Mouse (Mus musculus) liver, embryonic 14.5 days (tissue): Measurements from ENCODE around the gene Gm3248.
"Not testable (repeated sequence)": the region's sequence is repeated elsewhere in the genome, so short reads cannot be mapped to it uniquely, and the experiment has no call there.

ENCODE experiments used
- CTCF ChIP-seq: IDR thresholded peaks from 2 replicates; pipeline ENCODE4 v1.5.1; 2016; ENCODE audit warnings: antibody characterized with exemption, low read depth, control low read depth
- EP300 ChIP-seq: IDR thresholded peaks from 2 replicates; pipeline ENCODE4 v1.6.1; 2016; ENCODE audit warnings: antibody characterized with exemption, low read depth

DNA sequence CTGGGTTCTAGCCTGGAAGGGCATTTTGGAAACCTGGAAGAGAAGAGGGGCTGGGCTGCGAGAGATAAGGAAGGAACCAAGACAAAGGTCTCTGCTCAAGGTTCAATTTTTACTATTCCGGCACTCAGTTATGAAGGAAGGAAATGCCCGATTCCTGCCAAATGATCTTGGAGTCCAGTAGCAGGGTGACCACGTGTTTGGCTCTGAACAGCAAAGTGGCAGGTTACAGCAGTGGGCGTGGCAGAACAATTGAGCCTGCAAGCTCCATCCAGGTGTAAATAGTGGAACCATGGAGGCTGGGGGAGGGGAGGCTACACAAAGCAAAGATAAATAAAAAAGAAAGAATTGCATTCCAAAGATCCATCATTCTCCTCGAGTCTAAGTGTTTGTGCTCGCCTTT, 38.3 kb downstream of the Gm3248 start:
- not testable (repeated sequence) for TF ChIP-seq CTCF, EP300
